ENCODE assay signal across 9 mouse cellular contexts in the genomic region with DNA sequence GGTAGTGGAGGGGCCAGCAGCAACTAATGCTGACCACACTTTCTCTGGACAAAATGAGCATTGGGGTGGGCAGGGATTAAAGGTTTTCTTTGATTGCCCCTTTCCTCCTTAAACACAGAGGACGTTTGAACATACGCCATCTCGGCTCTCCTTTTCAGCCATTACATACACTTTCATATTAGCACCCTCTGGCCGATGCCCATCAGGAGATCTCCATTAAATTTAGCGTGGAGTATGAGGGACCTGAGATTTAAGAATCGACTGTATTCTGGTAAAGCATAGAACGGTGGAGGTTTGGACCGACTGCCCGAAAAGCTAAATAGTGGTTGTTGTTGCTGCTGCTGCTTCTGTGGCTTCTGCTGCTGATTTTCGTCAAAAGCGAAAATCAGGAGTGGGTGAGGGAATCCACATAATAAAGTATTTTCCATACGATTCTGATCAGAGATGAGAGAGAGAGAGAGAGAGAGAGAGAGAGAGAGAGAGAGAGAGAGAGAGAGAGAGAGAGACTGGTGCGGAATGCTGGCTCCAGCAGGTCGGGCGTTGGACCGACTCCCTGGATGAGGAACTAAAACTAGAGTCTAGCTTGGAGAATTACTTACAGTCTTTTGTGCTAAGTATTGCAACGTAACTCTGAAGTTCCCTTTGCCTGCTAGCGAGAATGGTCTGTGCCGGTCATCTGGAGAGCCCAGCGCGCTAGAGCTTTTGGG. TPM values are rescaled to one million over a fixed set of nuclear protein-coding genes. Genes with fewer than 3 reads are reported as not detected.
A peak's percentile ranks its signal among the peaks of the same experiment; 100 is the strongest.
DNase-seq lines count a peak whose midpoint lies in the region; ATAC-seq and TF ChIP-seq lines count a peak whose summit lies in the region.
"Had no signal": no experiment of that assay in that cellular context is flagged by ENCODE, and none has a peak within 500 bp of the region (broad histone marks: within the 10 kb centered on the region; RNA-seq: fewer than 3 reads in every experiment).

No protein-coding gene starts in this region.

- DNase-seq in kidney, adult 18-20 months, result peak; percentile 23
- no peak for DNase-seq in kidney, postnatal 14 days
- DNase-seq in forebrain, embryonic 10.5 days (ENCODE audit: extremely low spot score, low spot score), result peak; percentile 36
- no peak for DNase-seq in adipocyte (ENCODE audit: low spot score)
- DNase-seq in adrenal gland, adult 8-10 months, result no peak
- DNase-seq in frontal cortex, adult 2 months (ENCODE audit: extremely low spot score in 1 of 2, low spot score in 1 of 2), result no peak

- no peak overlapping the region for H3K9ac ChIP-seq in intestine, postnatal 0 days (ENCODE audit: low read depth, low read length)
- H3K9ac ChIP-seq in neural tube, embryonic 14.5 days (replicated peaks; ENCODE audit: low read depth, low read length), result no peak overlapping the region

- no peak for TF ChIP-seq CTCF in intestine, postnatal 0 days (IDR thresholded peaks at IDR 0.05; ENCODE audit: low read depth)

- no peak overlapping the region for H3K27ac ChIP-seq in forebrain, embryonic 10.5 days
- no peak overlapping the region for H3K27ac ChIP-seq in intestine, postnatal 0 days (ENCODE audit: low read depth, low read length)
- no peak overlapping the region for H3K27ac ChIP-seq in neural tube, embryonic 14.5 days (ENCODE audit: low read depth, low read length)

- 2% methylated on average over 21 of the region's 21 CpGs for WGBS in forebrain, embryonic 10.5 days
- WGBS in intestine, postnatal 0 days, result 4% methylated on average over 21 of the region's 21 CpGs
- WGBS in neural tube, embryonic 14.5 days, result under 1% methylated on average over 21 of the region's 21 CpGs

- peak overlapping the region; percentile 27; the same call in 1 of the 2 replicates for H3K4me3 ChIP-seq in forebrain, embryonic 10.5 days
- H3K4me3 ChIP-seq in intestine, postnatal 0 days (ENCODE audit: low read depth, low read length), result peak overlapping the region; percentile 31
- no peak overlapping the region for H3K4me3 ChIP-seq in neural tube, embryonic 14.5 days (ENCODE audit: low read depth, low read length)

- no peaks in the 10 kb centered on the region for H3K9me3 ChIP-seq in forebrain, embryonic 10.5 days
- no peaks in the 10 kb centered on the region for H3K9me3 ChIP-seq in intestine, postnatal 0 days (ENCODE audit: control insufficient read depth)
- H3K9me3 ChIP-seq in neural tube, embryonic 14.5 days (ENCODE audit: control insufficient read depth, low read length), result no peaks in the 10 kb centered on the region

- H3K4me2 ChIP-seq in intestine, postnatal 0 days (replicated peaks; ENCODE audit: low read depth), result peak overlapping the region; percentile 58
- peak overlapping the region; percentile 12; the same call in 1 of the 2 replicates for H3K4me2 ChIP-seq in neural tube, embryonic 14.5 days (ENCODE audit: low read depth, low read length)

- H3K4me1 ChIP-seq in forebrain, embryonic 10.5 days, result peaks cover 44% of the 10 kb centered on the region
- H3K4me1 ChIP-seq in intestine, postnatal 0 days (replicated peaks; ENCODE audit: control insufficient read depth, insufficient read depth, low read length), result peaks cover 8% of the 10 kb centered on the region; the same call in 1 of the 2 replicates
- peaks cover 7% of the 10 kb centered on the region for H3K4me1 ChIP-seq in neural tube, embryonic 14.5 days (ENCODE audit: control insufficient read depth, insufficient read depth, low read length)

- H3K36me3 ChIP-seq in forebrain, embryonic 10.5 days (replicated peaks), result no peaks in the 10 kb centered on the region
- H3K36me3 ChIP-seq in intestine, postnatal 0 days (ENCODE audit: control insufficient read depth, insufficient read depth), result no peaks in the 10 kb centered on the region
- H3K36me3 ChIP-seq in neural tube, embryonic 14.5 days (ENCODE audit: control insufficient read depth, insufficient read depth, low read length), result no peaks in the 10 kb centered on the region

- H3K27me3 ChIP-seq in forebrain, embryonic 10.5 days (ENCODE audit: poor library complexity, severe bottlenecking), result peaks cover 100% of the 10 kb centered on the region
- H3K27me3 ChIP-seq in intestine, postnatal 0 days (replicated peaks; ENCODE audit: control insufficient read depth, insufficient read depth, low read length), result peaks cover 95% of the 10 kb centered on the region
- peaks cover 55% of the 10 kb centered on the region for H3K27me3 ChIP-seq in neural tube, embryonic 14.5 days (ENCODE audit: control insufficient read depth, insufficient read depth, low read length)

- no peak for ATAC-seq in intestine, postnatal 0 days
- no peak for ATAC-seq in neural tube, embryonic 14.5 days (ENCODE audit: low read depth)

RNA-seq across cellular contexts. Expression of a gene that starts 1.2 kb away (rescaled TPM):
- 2.5 and 4.8 TPM in 2 replicates for polyA plus RNA-seq in forebrain, embryonic 10.5 days (2016; fragmentation: Nextera tagmentation; extraction: Ambion mirVana)
- not detected in 2 replicates for polyA plus RNA-seq in intestine, postnatal 0 days (2015; fragmentation: Nextera tagmentation; extraction: Ambion mirVana)
- polyA plus RNA-seq in neural tube, embryonic 14.5 days (2014; fragmentation: Nextera tagmentation; extraction: Ambion mirVana), result not detected in 2 replicates
- under 1 TPM in 3 of 4 experiments, not detected in 1; 0.31 to 0.55 (median 0.38) TPM for total RNA-seq in adrenal gland, adult 8-10 months (2022)
- 0.13 and 0.18 TPM in 2 replicates for polyA plus RNA-seq in frontal cortex, adult 2 months (2012; rRNA removed)
- total RNA-seq: CH12.LX had no signal

Comparison
In these comparisons a context has a peak if more than half of its experiments do, and no peak if none do; other contexts are left out.
1. DNase-seq: peak in kidney, adult 18-20 months (single experiment) and forebrain, embryonic 10.5 days (single experiment); none in kidney, postnatal 14 days (single experiment), adipocyte (single experiment), adrenal gland, adult 8-10 months (single experiment) and frontal cortex, adult 2 months (0 of 2).